Mouse (Mus musculus): ENCODE measurements around the gene Zcchc24. TPM values are rescaled to one million over a fixed set of nuclear protein-coding genes. Genes with fewer than 3 reads are reported as not detected.

The Zcchc24 gene
- polyA plus RNA-seq, 1 experiment from 2014 or later: 14.2 TPM

DNA sequence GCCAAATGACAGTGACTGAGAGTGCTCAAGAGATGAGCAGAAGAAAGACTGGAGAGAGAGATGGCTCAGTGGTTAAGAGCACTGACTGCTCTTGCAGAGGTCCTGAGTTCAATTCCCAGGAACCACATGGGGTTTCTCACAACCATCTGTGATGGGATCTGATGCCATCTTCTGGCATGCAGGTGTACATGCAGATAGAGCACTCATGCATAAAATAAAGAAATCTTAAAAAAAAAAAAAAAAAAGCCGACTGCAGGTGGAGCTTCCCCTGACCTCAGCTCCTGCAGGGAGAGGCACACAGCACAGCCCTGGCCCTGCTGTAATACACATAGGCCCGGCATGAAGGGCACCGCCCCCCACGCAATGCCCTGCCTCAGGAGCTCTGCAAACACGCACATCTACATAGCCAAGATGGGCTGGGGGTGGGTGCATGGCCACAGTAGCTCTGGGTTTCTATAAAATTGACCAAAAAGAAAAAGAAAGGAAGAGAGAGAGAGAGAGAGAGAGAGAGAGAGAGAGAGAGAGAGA lies 26.9 kb downstream of the Zcchc24 start:
- Histone ChIP-seq H3K27me3 (no peaks in the 10 kb centered on the region), H3K36me3 (replicated peaks) (no peaks in the 10 kb centered on the region), H3K27ac (no peak overlapping the region), H3K4me3 (replicated peaks) (no peak overlapping the region), H3K4me2 (no peak overlapping the region), H3K4me1 (peaks cover 4% of the 10 kb centered on the region; the same call in 1 of the 2 replicates), H3K9ac (no peak overlapping the region), H3K9me3 (no peaks in the 10 kb centered on the region)
- 61% methylated on average over 5 of the region's 5 CpGs for WGBS
- ATAC-seq (ENCODE audit: low FRiP score): no peak

GRCm38 (mm10) chr14:25741211-25741610 lies 27.6 kb downstream of the Zcchc24 start:
- peaks cover 8% of the 10 kb centered on the region; the same call in 1 of the 2 replicates for H3K4me1 ChIP-seq
- H3K36me3 ChIP-seq (replicated peaks): no peaks in the 10 kb centered on the region
- no peak overlapping the region for H3K27ac ChIP-seq
- H3K27me3 ChIP-seq: no peaks in the 10 kb centered on the region
- no peak for ATAC-seq (ENCODE audit: low FRiP score)
- H3K9me3 ChIP-seq: no peaks in the 10 kb centered on the region
- no peak overlapping the region for H3K9ac ChIP-seq
- no peak overlapping the region for H3K4me2 ChIP-seq
- 81% methylated on average over 3 of the region's 3 CpGs for WGBS
- H3K4me3 ChIP-seq (replicated peaks): no peak overlapping the region

- peaks cover 16% of the 10 kb centered on the region for H3K4me1 ChIP-seq
- H3K27me3 ChIP-seq: no peaks in the 10 kb centered on the region
- H3K4me3 ChIP-seq (replicated peaks): no peak overlapping the region
- H3K36me3 ChIP-seq (replicated peaks): no peaks in the 10 kb centered on the region
- no peak for ATAC-seq (ENCODE audit: low FRiP score)
- no peak overlapping the region for H3K4me2 ChIP-seq
- H3K9ac ChIP-seq: no peak overlapping the region
- 78% methylated on average over 4 of the region's 4 CpGs for WGBS
- H3K27ac ChIP-seq: no peak overlapping the region
- H3K9me3 ChIP-seq: no peaks in the 10 kb centered on the region
These were observed 28.8 kb downstream of the Zcchc24 start for GRCm38 (mm10) chr14:25739957-25740565.

- H3K27me3 ChIP-seq: no peaks in the 10 kb centered on the region
- no peak overlapping the region for H3K9ac ChIP-seq
- H3K36me3 ChIP-seq (replicated peaks): no peaks in the 10 kb centered on the region
- H3K4me2 ChIP-seq: no peak overlapping the region
- 76% methylated on average over 14 of the region's 14 CpGs for WGBS
- no peak overlapping the region for H3K27ac ChIP-seq
- H3K9me3 ChIP-seq: no peaks in the 10 kb centered on the region
- peaks cover 26% of the 10 kb centered on the region for H3K4me1 ChIP-seq
- no peak for ATAC-seq (ENCODE audit: low FRiP score)
- no peak overlapping the region for H3K4me3 ChIP-seq (replicated peaks)
These were observed 30.2 kb downstream of the Zcchc24 start for GRCm38 (mm10) chr14:25738591-25739001.

DNA sequence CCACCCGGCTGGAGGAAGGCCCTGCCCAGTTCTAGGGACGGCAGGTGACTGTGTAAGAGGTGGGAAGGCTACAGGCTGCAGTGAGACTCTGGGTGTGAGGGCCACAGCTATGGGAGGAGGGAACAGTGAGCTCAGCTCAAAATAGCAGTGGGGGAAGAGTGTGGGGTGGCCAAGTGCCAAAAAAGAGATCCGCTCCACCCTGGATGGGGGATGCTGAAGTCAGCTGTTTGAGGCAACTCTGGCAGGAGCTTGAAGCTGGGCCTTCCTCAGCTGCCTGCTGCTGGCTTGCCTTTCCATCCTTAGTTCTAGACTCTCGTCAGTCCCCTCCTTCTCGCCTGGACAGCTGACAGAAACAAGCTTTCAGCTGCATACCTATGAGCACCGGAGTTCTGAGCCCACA lies 32.2 kb downstream of the Zcchc24 start:
- peaks cover 26% of the 10 kb centered on the region for H3K4me1 ChIP-seq
- 67% methylated on average over 6 of the region's 6 CpGs for whole genome bisulfite sequencing

DNA sequence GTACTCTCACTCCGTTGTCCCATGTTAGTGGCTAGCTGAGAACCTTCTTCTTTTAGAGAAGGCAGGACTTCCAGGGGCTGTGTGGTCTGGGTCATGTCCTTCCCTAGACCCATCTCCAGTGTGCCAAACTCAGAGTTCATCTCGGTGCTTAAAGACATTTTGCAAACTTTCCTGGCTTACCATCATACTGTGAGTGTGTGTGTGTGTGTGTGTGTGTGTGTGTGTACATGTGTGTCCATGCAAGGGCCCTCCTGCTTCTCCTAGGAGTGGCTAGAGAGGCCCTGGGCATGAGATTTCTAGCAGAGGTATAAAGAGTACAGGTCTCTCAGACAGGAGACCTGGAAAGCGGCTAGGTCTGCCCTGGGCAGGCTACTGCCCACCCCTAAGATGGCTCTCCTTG lies 32.7 kb downstream of the Zcchc24 start:
- H3K9me3 ChIP-seq: no peaks in the 10 kb centered on the region
- no peaks in the 10 kb centered on the region for H3K36me3 ChIP-seq (replicated peaks)
- no peaks in the 10 kb centered on the region for H3K27me3 ChIP-seq
- no peak overlapping the region for H3K4me2 ChIP-seq
- no peak overlapping the region for H3K9ac ChIP-seq
- no peak for ATAC-seq (ENCODE audit: low FRiP score)
- no peak overlapping the region for H3K4me3 ChIP-seq (replicated peaks)
- WGBS: 88% methylated on average over 3 of the region's 3 CpGs
- H3K27ac ChIP-seq: no peak overlapping the region
- H3K4me1 ChIP-seq: peaks cover 26% of the 10 kb centered on the region

More for the DNA sequence above, 32.2 kb downstream of the Zcchc24 start:
- Histone ChIP-seq H3K4me2 (no peak overlapping the region), H3K9ac (no peak overlapping the region), H3K4me3 (replicated peaks) (no peak overlapping the region), H3K27me3 (no peaks in the 10 kb centered on the region), H3K36me3 (replicated peaks) (no peaks in the 10 kb centered on the region), H3K9me3 (no peaks in the 10 kb centered on the region), H3K27ac (no peak overlapping the region)
- ATAC-seq (ENCODE audit: low FRiP score): no peak

GRCm38 (mm10) chr14:25734736-25735716 lies 33.8 kb downstream of the Zcchc24 start:
- peak overlapping the region; percentile 27; the same call in 1 of the 2 replicates for H3K9ac ChIP-seq
- H3K4me2 ChIP-seq: peak overlapping the region; percentile 6; the same call in 1 of the 2 replicates
- H3K27me3 ChIP-seq: no peaks in the 10 kb centered on the region
- peak overlapping the region; percentile 51; the same call in 1 of the 2 replicates for H3K27ac ChIP-seq
- no peak overlapping the region for H3K4me3 ChIP-seq (replicated peaks)
- H3K4me1 ChIP-seq: peaks cover 23% of the 10 kb centered on the region
- no peaks in the 10 kb centered on the region for H3K36me3 ChIP-seq (replicated peaks)
- WGBS: 46% methylated on average over 17 of the region's 17 CpGs
- 0 out of 2 replicates have a peak, but pooled peaks have one; percentile 53 for ATAC-seq (ENCODE audit: low FRiP score)
- H3K9me3 ChIP-seq: no peaks in the 10 kb centered on the region

DNA sequence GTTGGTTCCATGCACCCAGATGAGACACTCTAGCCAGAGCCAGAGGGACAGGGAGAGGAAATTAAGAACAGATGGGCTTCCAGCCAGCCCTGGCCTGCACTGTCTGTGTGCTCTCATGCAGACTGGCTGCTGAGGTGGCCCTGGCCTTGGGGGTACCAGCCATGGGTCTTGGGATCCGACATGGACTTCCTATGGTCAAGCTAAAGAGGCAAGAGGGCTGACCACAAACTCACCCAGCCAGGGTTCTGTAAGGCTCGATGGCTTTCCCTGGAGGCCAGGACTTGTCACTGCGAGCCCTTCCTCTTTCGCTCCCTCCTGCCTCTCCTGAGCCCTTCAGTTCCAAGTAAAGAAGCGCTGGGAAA lies 41.7 kb downstream of the Zcchc24 start:
- no peak overlapping the region for H3K4me3 ChIP-seq (replicated peaks)
- H3K36me3 ChIP-seq (replicated peaks): no peaks in the 10 kb centered on the region
- no peaks in the 10 kb centered on the region for H3K27me3 ChIP-seq
- H3K4me1 ChIP-seq: peaks cover 13% of the 10 kb centered on the region
- H3K4me2 ChIP-seq: no peak overlapping the region
- H3K9me3 ChIP-seq: no peaks in the 10 kb centered on the region
- no peak for ATAC-seq (ENCODE audit: low FRiP score)
- no peak overlapping the region for H3K9ac ChIP-seq
- H3K27ac ChIP-seq: no peak overlapping the region
- 76% methylated on average over 5 of the region's 5 CpGs for WGBS

DNA sequence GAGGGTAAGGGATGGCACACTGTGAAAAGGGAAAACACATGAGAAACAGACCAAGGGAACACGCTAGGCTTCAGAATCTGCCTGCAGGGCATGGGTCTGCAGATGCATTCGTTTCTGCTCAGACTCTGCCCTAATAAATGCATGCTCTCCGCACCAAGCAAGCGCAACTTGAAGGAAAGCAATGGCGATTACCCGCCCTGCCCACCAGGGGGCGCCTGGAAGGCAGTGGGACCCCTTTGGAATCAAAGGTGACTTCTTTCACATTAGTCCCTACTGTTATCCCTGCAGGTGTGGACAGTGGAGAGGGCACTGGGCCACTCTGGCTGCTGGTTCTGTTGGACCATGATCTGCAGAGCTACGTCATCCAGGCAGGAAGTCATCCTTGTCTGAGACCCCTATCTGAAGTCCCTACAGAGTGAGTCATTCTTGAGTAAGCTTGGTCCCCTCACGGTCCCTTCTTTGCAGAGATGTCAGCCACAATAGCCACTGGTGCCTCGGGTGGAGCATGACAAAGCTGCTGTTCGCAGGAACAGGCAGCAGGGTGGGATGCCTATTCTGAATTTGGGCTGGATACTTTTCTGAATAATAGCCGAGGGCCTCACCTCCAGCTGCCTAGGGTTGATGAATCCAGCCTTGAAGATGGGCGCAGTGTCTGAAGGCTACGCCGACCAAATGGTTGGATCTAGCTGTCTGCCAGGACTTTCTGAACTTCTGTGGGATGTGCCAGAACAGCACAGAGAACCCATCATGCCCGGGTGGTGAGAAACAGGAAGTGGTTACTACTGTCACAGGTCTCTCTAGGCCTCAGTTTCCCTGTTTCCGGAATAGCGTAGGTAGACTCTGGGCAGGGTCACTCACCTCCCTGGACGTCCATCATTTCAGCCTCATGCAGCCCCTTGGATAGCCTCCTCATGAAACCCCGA lies 42.4 kb downstream of the Zcchc24 start:
- no peaks in the 10 kb centered on the region for H3K36me3 ChIP-seq (replicated peaks)
- no peak overlapping the region for H3K9ac ChIP-seq
- no peaks in the 10 kb centered on the region for H3K27me3 ChIP-seq
- H3K27ac ChIP-seq: no peak overlapping the region
- H3K4me3 ChIP-seq (replicated peaks): no peak overlapping the region
- H3K4me2 ChIP-seq: no peak overlapping the region
- H3K4me1 ChIP-seq: peaks cover 13% of the 10 kb centered on the region
- H3K9me3 ChIP-seq: no peaks in the 10 kb centered on the region
- WGBS: 55% methylated on average over 20 of the region's 20 CpGs
- no peak for ATAC-seq (ENCODE audit: low FRiP score)

DNA sequence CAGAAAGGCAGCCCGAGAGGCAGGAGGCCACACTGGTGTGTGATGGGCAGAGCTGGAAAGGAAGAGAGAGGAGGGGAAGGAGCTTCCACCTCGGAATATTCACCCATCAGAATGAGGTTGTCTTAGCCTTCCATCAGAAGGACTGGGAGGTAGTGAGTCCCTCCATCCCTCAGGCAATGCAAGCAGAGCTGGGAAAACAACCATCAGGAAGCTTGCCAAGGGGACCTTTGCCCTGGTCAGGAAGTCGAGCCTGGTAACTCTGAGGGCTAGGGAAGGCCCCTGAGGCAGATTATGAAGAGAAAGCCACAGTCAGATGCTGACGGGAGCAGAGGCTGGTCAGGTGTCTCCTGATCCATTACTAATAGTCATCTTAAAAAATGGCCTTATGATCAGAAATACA lies 43.1 kb downstream of the Zcchc24 start:
- no peak for ATAC-seq (ENCODE audit: low FRiP score)
- Histone ChIP-seq H3K9ac (no peak overlapping the region), H3K4me2 (no peak overlapping the region), H3K4me3 (replicated peaks) (no peak overlapping the region), H3K9me3 (no peaks in the 10 kb centered on the region), H3K27ac (peak overlapping the region; percentile 10; the same call in 1 of the 2 replicates), H3K4me1 (peaks cover 13% of the 10 kb centered on the region), H3K27me3 (no peaks in the 10 kb centered on the region), H3K36me3 (replicated peaks) (no peaks in the 10 kb centered on the region)
- WGBS: 52% methylated on average over 4 of the region's 4 CpGs

DNA sequence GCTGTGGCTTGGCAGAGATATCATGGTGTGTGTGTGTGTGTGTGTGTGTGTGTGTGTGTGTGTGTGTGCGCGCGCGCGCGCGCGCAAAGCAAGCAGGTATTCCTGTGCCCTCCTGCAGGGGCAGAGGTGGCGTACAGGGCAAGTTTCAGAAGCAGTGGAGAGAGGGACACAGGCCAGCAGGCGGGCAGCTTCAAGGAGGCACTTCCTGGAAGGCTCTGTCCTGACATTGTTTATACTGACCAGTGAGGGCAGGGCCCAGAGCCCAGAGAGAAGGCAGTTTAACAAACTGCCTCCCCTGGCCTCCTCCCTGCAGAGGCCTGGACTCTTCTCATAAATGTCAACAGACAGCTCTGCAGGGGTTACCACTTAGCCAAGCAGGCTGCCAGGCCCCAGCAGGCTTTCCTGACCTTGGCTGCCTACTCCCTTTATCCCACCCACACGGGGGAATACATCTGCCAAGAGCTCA lies 43.8 kb downstream of the Zcchc24 start:
- Histone ChIP-seq H3K4me2 (no peak overlapping the region), H3K27ac (0 out of 2 replicates have a peak overlapping the region, but pooled peaks have one; percentile 10), H3K4me3 (replicated peaks) (no peak overlapping the region), H3K9me3 (no peaks in the 10 kb centered on the region), H3K4me1 (peaks cover 13% of the 10 kb centered on the region), H3K36me3 (replicated peaks) (no peaks in the 10 kb centered on the region), H3K9ac (no peak overlapping the region), H3K27me3 (no peaks in the 10 kb centered on the region)
- whole genome bisulfite sequencing: 83% methylated on average over 11 of the region's 11 CpGs
- no peak for ATAC-seq (ENCODE audit: low FRiP score)
